Mouse (Mus musculus) embryonic fibroblast, embryonic 13.5 days (primary cell): ENCODE data around the gene Loxl1.

Source experiments
- CTCF ChIP-seq: IDR thresholded peaks from 2 replicates; pipeline ENCODE4 v1.5.1; 2011; ENCODE audit warnings: mild to moderate bottlenecking, control low read depth, low read length, moderate library complexity, borderline replicate concordance; ENCODE audit not compliant: insufficient read depth
- POLR2A ChIP-seq: IDR thresholded peaks from 2 replicates; pipeline ENCODE4 v1.6.1; 2011; ENCODE audit warnings: low read depth, mild to moderate bottlenecking, control low read depth, low read length, moderate library complexity

- TF ChIP-seq POLR2A (no peak), CTCF (no peak)
Measured at GRCm38 (mm10) chr9:58274101-58274604, 38.8 kb downstream of the Loxl1 start.
